ENCODE assay signal across 19 mouse cellular contexts in genomic region chr10:43898276-43898675, GRCm38 (mm10).
"Had no signal": no experiment of that assay in that cellular context is flagged by ENCODE, and none has a peak within 500 bp of the region (broad histone marks: within the 10 kb centered on the region; RNA-seq: fewer than 3 reads in every experiment).

No protein-coding gene starts in this region.

- H3K4me3 ChIP-seq: heart, embryonic 13.5 days; heart, embryonic 15.5 days; hindbrain, embryonic 12.5 days; intestine, embryonic 15.5 days; limb, embryonic 13.5 days; limb, embryonic 15.5 days had no signal

- H3K36me3 ChIP-seq: intestine, embryonic 15.5 days had no signal

- DNase-seq: gastrocnemius, postnatal 14 days; gastrocnemius, postnatal 36 days; heart, adult 18-20 months; heart, postnatal 14 days; heart, postnatal 36 days; kidney, adult 18-20 months; kidney, adult 8-10 months; kidney, postnatal 10 days; kidney, postnatal 25 days; kidney, postnatal 4 days; layer of hippocampus, adult 9-11 months; layer of hippocampus, postnatal 36 days; left cerebral cortex, postnatal 4 days had no signal

- H3K27me3 ChIP-seq: heart, embryonic 13.5 days; heart, embryonic 15.5 days; hindbrain, embryonic 12.5 days; intestine, embryonic 15.5 days; limb, embryonic 13.5 days; limb, embryonic 15.5 days had no signal

- H3K9me3 ChIP-seq: heart, embryonic 13.5 days; heart, embryonic 15.5 days; hindbrain, embryonic 12.5 days; intestine, embryonic 15.5 days; limb, embryonic 13.5 days; limb, embryonic 15.5 days had no signal
